Mouse (Mus musculus) gastrocnemius, adult 2 months (tissue): ENCODE measurements around the gene Ifna5. TPM values are rescaled to one million over a fixed set of nuclear protein-coding genes. Genes with fewer than 3 reads are reported as not detected.
A peak's percentile ranks its signal among the peaks of the same experiment; 100 is the strongest.
"Not testable (repeated sequence)": the region's sequence is repeated elsewhere in the genome, so short reads cannot be mapped to it uniquely, and the experiment has no call there.

Experiments used
- DNase-seq: peaks from one replicate; pipeline ENCODE4 v3.0.0; 2022
- H3K27ac ChIP-seq: fragments of 200-600 bp; 2 replicates; pipeline ENCODE4 v1.8.1; 2022; ENCODE audit warnings: mild to moderate bottlenecking
- H3K4me3 ChIP-seq: fragments of 200-600 bp; 2 replicates; pipeline ENCODE4 v1.8.1; 2022; ENCODE audit warnings: mild to moderate bottlenecking, moderate library complexity
- CTCF ChIP-seq: fragments of 200-600 bp; IDR thresholded peaks from 2 replicates; pipeline ENCODE4 v1.8.1; 2022; ENCODE audit warnings: antibody characterized with exemption, mild to moderate bottlenecking, moderate library complexity
- intact Hi-C: fragments of 180-260 bp; cut with DNase I; formaldehyde crosslinking; loops from one replicate; pipeline ENCODE4 v1.15.1; 2025
- long read RNA-seq, 2 experiments: library from polyadenylated mRNA; stranded (forward); transcript quantifications; one replicate each; pipeline ENCODE4 v2.0.0; 2021
- total RNA-seq, 2 experiments: library from RNA; stranded (reverse); gene quantifications; 2 replicates each; pipeline ENCODE4 v1.2.3; 2021

Gene Ifna5
- not detected for total RNA-seq
- long read RNA-seq, experiment 1: 0 reads
- long read RNA-seq, experiment 2: 0 reads

- DNase-seq, H3K4me3 ChIP-seq, H3K27ac ChIP-seq, intact Hi-C loops: not testable (repeated sequence)
Observed at GRCm38 (mm10) chr4:88835225-88835624, at the start of gene Ifna5. Gene Ifna5, plus strand, starts transcription at chr4:88835525.

DNA sequence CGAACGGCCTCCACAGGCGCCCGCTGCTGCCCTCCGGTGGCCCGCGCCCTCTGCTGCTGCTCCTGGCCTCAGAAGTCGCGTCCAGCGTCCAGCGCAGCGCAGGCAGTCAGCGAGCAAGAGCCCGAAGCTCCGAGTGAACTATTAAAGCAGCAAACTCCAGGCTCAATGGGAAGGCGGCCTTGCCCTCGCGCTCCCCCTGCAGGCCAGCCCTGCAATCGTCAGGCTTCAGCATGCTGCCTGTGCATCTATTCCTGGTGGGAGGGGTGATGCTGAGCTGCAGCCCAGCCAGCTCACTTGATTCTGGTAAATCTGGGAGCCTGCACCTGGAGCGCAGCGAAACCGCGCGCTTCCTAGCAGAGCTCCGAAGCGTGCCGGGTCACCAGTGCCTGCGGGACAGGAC is 46.9 kb upstream of the Ifna5 start, which contains the start of gene Gm13277:
Gene Gm13277 (plus strand): TSS at position 231 of the 400 bp plus-strand sequence.
- H3K4me3 ChIP-seq, intact Hi-C loops, H3K27ac ChIP-seq: not testable (repeated sequence)
- DNase-seq: peak; percentile 72
- TF ChIP-seq CTCF: peak; percentile 51

DNA sequence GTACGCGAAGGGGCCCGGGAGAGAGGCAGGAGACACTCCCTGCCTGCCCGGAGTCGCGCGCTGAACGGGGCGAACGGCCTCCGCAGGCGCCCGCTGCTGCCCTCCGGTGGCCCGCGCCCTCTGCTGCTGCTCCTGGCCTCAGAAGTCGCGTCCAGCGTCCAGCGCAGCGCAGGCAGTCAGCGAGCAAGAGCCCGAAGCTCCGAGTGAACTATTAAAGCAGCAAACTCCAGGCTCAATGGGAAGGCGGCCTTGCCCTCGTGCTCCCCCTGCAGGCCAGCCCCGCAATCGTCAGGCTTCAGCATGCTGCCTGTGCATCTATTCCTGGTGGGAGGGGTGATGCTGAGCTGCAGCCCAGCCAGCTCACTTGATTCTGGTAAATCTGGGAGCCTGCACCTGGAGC is 44.1 kb upstream of the Ifna5 start, which contains the start of gene Gm13278:
Gene Gm13278 (plus strand): TSS at position 301 of the 400 bp plus-strand sequence.
- DNase-seq, H3K27ac ChIP-seq, intact Hi-C loops, H3K4me3 ChIP-seq: not testable (repeated sequence)

GRCm38 (mm10) chr4:88793936-88794675 is 41.2 kb upstream of the Ifna5 start, which contains the start of gene Gm13275:
Gene Gm13275, plus strand, starts transcription at chr4:88794487.
- Histone ChIP-seq H3K4me3 (peak within 1 kb of the TSS; percentile 31), H3K27ac (peak within 1 kb of the TSS; percentile 57)
- DNase-seq: peak; percentile 51
- intact Hi-C loops: not testable (repeated sequence)
- TF ChIP-seq CTCF: peak; percentile 36

- H3K4me3 ChIP-seq, DNase-seq, H3K27ac ChIP-seq, intact Hi-C loops: not testable (repeated sequence)
Observed at GRCm38 (mm10) chr4:88797097-88797496, 38.2 kb upstream of the Ifna5 start, which contains the start of gene Gm13279. Gene Gm13279, plus strand, starts transcription at chr4:88797397.

DNA sequence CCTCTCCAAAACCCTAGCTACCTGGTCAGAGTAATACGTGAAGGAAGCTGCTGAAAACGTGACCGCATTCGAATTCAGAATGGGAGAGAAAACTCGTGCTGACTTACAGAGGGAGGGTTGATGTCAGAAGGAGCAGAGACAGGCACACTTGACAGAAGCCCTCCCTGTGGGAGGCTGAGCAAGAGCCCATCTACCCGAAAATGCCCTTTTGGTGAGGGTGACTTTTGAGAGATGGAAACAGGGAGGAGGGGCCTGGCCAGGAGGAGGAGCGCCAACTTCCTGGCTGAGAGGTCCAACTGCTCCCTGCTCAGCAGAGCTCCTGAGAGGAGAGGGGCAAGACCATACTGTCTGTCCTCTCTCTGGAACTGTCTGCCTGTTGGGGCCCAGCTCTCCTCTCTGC is 36.0 kb upstream of the Ifna5 start, which contains the start of gene Gm13285:
Gene Gm13285 (plus strand): TSS at position 301 of the 400 bp plus-strand sequence.
- DNase-seq, intact Hi-C loops, H3K4me3 ChIP-seq, H3K27ac ChIP-seq: not testable (repeated sequence)

DNA sequence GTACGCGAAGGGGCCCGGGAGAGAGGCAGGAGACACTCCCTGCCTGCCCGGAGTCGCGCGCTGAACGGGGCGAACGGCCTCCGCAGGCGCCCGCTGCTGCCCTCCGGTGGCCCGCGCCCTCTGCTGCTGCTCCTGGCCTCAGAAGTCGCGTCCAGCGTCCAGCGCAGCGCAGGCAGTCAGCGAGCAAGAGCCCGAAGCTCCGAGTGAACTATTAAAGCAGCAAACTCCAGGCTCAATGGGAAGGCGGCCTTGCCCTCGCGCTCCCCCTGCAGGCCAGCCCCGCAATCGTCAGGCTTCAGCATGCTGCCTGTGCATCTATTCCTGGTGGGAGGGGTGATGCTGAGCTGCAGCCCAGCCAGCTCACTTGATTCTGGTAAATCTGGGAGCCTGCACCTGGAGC is 32.4 kb upstream of the Ifna5 start, which contains the start of gene Gm13287:
Gene Gm13287 (plus strand): TSS at position 301 of the 400 bp plus-strand sequence.
- H3K4me3 ChIP-seq, intact Hi-C loops, H3K27ac ChIP-seq, DNase-seq: not testable (repeated sequence)

DNA sequence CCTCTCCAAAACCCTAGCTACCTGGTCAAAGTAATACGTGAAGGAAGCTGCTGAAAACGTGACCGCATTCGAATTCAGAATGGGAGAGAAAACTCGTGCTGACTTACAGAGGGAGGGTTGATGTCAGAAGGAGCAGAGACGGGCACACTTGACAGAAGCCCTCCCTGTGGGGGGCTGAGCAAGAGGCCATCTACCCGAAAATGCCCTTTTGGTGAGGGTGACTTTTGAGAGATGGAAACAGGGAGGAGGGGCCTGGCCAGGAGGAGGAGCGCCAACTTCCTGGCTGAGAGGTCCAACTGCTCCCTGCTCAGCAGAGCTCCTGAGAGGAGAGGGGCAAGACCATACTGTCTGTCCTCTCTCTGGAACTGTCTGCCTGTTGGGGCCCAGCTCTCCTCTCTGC is 30.1 kb upstream of the Ifna5 start, which contains the start of gene Gm13288:
Gene Gm13288 (plus strand): TSS at position 301 of the 400 bp plus-strand sequence.
- DNase-seq, H3K27ac ChIP-seq, intact Hi-C loops: not testable (repeated sequence)
- 0 out of 2 replicates have a peak within 1 kb of the TSS, but pooled peaks have one; percentile 46 for H3K4me3 ChIP-seq

- TF ChIP-seq CTCF: peak; percentile 30
- peak; percentile 60 for DNase-seq
- H3K27ac ChIP-seq, intact Hi-C loops: not testable (repeated sequence)
- H3K4me3 ChIP-seq: 0 out of 2 replicates have a peak overlapping the region, but pooled peaks have one; percentile 46
Observed at GRCm38 (mm10) chr4:88805761-88806160, 29.6 kb upstream of the Ifna5 start.

- no peak within 1 kb of the TSS for H3K27ac ChIP-seq
- DNase-seq: no peak
- H3K4me3 ChIP-seq: no peak within 1 kb of the TSS
- intact Hi-C loops: no loop called here
- TF ChIP-seq CTCF: no peak
Observed at GRCm38 (mm10) chr4:88815928-88816327, 19.4 kb upstream of the Ifna5 start, which contains the start of gene Ifna7. Gene Ifna7, plus strand, starts transcription at chr4:88816228.

DNA sequence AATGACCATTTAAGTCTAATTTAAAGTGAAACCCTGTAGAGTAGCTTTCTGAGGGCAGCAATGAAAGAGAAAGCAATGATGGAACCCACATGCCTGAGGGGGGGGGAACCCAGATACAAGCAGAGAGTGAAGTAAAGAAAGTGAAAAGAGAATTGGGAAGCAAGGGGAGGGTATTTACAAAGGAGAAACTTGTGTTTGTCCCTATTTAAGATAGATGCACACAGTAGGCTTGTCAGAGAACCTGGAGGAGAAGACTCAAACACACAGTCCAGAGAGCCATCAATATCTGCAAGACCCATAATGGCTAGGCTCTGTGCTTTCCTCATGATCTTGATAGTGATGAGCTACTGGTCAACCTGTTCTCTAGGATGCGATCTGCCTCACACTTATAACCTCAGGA is 15.7 kb upstream of the Ifna5 start, which contains the start of gene Ifna11:
Gene Ifna11 (plus strand): TSS at position 301 of the 400 bp plus-strand sequence.
- no peak for DNase-seq
- intact Hi-C loops: no loop called here
- Histone ChIP-seq H3K4me3 (no peak within 1 kb of the TSS), H3K27ac (no peak within 1 kb of the TSS)
- TF ChIP-seq CTCF: no peak

- Histone ChIP-seq H3K4me3 (no peak overlapping the region), H3K27ac (no peak overlapping the region)
- TF ChIP-seq CTCF: peak; percentile 49
- intact Hi-C loops: no loop called here
- DNase-seq: no peak
Observed at GRCm38 (mm10) chr4:88822995-88823394, 12.3 kb upstream of the Ifna5 start.

DNA sequence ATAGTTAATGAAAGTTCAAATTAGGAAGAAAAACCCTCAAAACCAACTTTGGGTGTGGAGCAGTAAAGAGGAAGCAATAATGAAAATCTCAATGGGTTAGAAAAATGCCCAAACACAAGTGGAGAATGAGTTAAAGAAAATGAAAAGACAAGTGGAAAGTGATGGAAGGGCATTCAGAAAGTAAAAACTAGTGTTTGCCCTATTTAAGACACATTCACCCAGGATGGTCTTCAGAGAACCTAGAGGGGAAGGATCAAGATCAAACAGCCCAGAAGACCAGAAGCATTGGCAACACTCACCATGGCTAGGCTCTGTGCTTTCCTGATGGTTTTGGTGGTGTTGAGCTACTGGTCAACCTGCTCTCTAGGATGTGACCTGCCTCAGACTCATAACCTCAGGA is 8.2 kb upstream of the Ifna5 start, which contains the start of gene Ifna6:
Gene Ifna6 (plus strand): TSS at position 301 of the 400 bp plus-strand sequence.
- H3K27ac ChIP-seq, DNase-seq, H3K4me3 ChIP-seq: not testable (repeated sequence)
- intact Hi-C loops: loop anchor here (5.0 kb wide), 1 partner anchor 255 kb away; the partner anchor contains the start of gene Ifna14
